Mouse (Mus musculus) stomach, postnatal 0 days (tissue): ENCODE measurements around the gene Galntl6.

ENCODE experiments used
- CTCF ChIP-seq: IDR thresholded peaks from 2 replicates; pipeline ENCODE4 v1.5.1; 2016; ENCODE audit warnings: antibody characterized with exemption, low read depth, mild to moderate bottlenecking, moderate library complexity
- EP300 ChIP-seq: optimal IDR thresholded peaks from 2 replicates; pipeline ENCODE3; 2016; ENCODE audit warnings: antibody characterized with exemption

GRCm38 (mm10) chr8:58912196-58912839, at the start of gene Galntl6:
- no peak for TF ChIP-seq CTCF
- no peak for TF ChIP-seq EP300
